Mouse (Mus musculus): ENCODE results near the gene Tmem156. TPM values are rescaled to one million over a fixed set of nuclear protein-coding genes. Genes with fewer than 3 reads are reported as not detected.

Gene Tmem156
- polyA plus RNA-seq (2014; fragmentation: Nextera tagmentation; extraction: Ambion mirVana) = not detected in 2 replicates

DNA sequence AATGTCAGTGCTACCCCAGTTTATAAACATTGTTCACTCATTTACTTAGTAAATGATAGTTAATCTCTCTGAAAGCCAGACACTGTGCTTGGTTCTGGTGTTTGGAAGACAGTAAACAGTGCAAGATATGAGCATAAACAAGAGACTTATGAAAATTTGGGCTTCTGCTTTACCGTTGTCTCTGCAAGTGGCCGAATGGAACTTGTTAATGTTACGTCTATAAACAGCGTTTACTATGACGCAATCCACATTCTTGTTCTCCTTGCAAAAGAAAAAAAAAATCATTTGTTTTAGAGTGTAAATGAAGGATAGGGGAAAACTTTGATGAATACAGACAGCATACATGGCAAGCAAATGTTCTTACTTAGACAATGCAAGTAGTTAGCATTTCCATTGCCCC, at the start of gene Tmem156:
Gene Tmem156 (minus strand): TSS at position 212 of the 400 bp plus-strand sequence.
- Histone ChIP-seq H3K4me1 (replicated peaks; ENCODE audit: control insufficient read depth, insufficient read depth, low read length) (no peaks in the 10 kb centered on the region), H3K36me3 (replicated peaks; ENCODE audit: control insufficient read depth, insufficient read depth) (no peaks in the 10 kb centered on the region), H3K4me3 (replicated peaks; ENCODE audit: low read length) (no peak within 1 kb of the TSS), H3K4me2 (replicated peaks) (no peak within 1 kb of the TSS), H3K27ac (no peak within 1 kb of the TSS), H3K9ac (no peak within 1 kb of the TSS), H3K9me3 (ENCODE audit: control insufficient read depth, low read length) (no peaks in the 10 kb centered on the region), H3K27me3 (ENCODE audit: control insufficient read depth, insufficient read depth, low read length) (no peaks in the 10 kb centered on the region)
- WGBS = 88% methylated on average over 5 of the region's 5 CpGs
- no peak for ATAC-seq (ENCODE audit: low FRiP score)
- DNase-seq (ENCODE audit: low spot score) = no peak

DNA sequence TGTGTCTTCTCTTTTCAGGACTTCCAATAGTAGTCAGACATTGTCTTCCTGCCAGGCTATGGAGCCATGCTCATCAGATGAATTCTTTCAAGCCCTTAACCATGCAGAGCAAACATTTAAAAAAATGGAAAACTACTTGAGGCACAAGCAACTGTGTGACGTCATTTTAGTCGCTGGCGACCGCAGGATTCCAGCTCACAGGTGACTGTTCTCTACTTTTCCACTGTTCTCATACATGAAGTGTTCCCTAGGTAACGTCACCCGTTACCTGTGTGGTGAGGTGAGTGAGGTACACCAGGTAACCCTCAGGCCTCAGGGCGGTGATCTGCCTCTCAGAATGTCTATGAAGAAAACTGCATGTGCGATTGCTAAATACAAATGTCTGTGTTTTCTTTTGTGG, 49.3 kb upstream of the Tmem156 start:
- peaks cover 44% of the 10 kb centered on the region for H3K36me3 ChIP-seq (replicated peaks; ENCODE audit: control insufficient read depth, insufficient read depth)
- ATAC-seq (ENCODE audit: low FRiP score) = no peak
- H3K9ac ChIP-seq = no peak overlapping the region
- no peaks in the 10 kb centered on the region for H3K9me3 ChIP-seq (ENCODE audit: control insufficient read depth, low read length)
- no peak for DNase-seq (ENCODE audit: low spot score)
- no peak overlapping the region for H3K4me2 ChIP-seq (replicated peaks)
- no peaks in the 10 kb centered on the region for H3K27me3 ChIP-seq (ENCODE audit: control insufficient read depth, insufficient read depth, low read length)
- no peak overlapping the region for H3K4me3 ChIP-seq (replicated peaks; ENCODE audit: low read length)
- H3K4me1 ChIP-seq (replicated peaks; ENCODE audit: control insufficient read depth, insufficient read depth, low read length) = no peaks in the 10 kb centered on the region
- no peak overlapping the region for H3K27ac ChIP-seq
- 92% methylated on average over 8 of the region's 8 CpGs for WGBS

DNA sequence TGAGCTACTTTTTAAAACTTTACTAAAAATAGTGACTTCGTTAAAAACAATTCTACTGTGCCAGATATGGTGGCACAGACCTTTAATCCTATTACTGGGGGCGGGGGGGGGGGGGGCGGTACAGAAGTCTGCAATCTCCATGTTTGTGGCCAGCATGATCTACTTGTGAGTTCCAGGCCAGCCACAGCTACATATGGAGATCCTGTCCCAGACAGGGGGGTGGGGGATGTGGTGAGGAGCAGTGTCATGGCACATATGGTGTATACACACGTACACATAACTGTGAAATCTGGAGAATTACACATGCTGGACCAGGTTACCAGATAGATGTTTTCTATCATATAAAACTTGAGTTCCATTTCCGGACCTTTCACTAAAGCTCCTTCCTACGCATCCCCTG, 45.1 kb upstream of the Tmem156 start:
- ATAC-seq (ENCODE audit: low FRiP score) (no peak), DNase-seq (ENCODE audit: low spot score) (no peak)
- Histone ChIP-seq H3K27ac (no peak overlapping the region), H3K4me2 (replicated peaks) (no peak overlapping the region), H3K27me3 (ENCODE audit: control insufficient read depth, insufficient read depth, low read length) (no peaks in the 10 kb centered on the region), H3K4me3 (replicated peaks; ENCODE audit: low read length) (no peak overlapping the region), H3K4me1 (replicated peaks; ENCODE audit: control insufficient read depth, insufficient read depth, low read length) (0 out of 2 replicates have a peak, but pooled peaks cover 4% of the 10 kb centered on the region), H3K36me3 (replicated peaks; ENCODE audit: control insufficient read depth, insufficient read depth) (peaks cover 14% of the 10 kb centered on the region), H3K9ac (no peak overlapping the region), H3K9me3 (ENCODE audit: control insufficient read depth, low read length) (no peaks in the 10 kb centered on the region)
- 89% methylated on average over 6 of the region's 6 CpGs for WGBS

DNA sequence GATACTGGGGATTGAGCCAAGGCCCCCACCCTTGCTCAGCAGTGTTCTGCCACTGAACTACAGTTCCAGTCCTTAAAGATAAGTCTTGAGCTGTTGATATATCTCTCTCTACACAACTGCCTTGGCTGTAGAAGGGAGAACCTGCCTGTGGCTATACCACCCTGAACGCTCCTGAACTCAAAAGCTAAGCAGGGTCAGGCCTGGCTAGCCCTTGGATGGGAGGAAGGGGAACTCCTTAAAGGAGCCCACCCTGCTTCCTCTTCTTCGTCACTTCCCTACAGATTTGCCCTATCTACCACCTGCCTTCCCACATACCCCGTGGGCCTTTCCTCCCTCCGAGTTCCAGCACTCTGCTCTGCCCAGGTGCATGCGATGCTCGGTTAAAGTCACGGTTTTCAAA, 44.2 kb upstream of the Tmem156 start:
- Histone ChIP-seq H3K27ac (no peak overlapping the region), H3K36me3 (replicated peaks; ENCODE audit: control insufficient read depth, insufficient read depth) (peaks cover 4% of the 10 kb centered on the region), H3K4me1 (replicated peaks; ENCODE audit: control insufficient read depth, insufficient read depth, low read length) (peaks cover 4% of the 10 kb centered on the region; the same call in 1 of the 2 replicates), H3K4me3 (replicated peaks; ENCODE audit: low read length) (no peak overlapping the region), H3K27me3 (ENCODE audit: control insufficient read depth, insufficient read depth, low read length) (no peaks in the 10 kb centered on the region), H3K4me2 (replicated peaks) (peak overlapping the region; percentile 16; the same call in 1 of the 2 replicates), H3K9me3 (ENCODE audit: control insufficient read depth, low read length) (no peaks in the 10 kb centered on the region), H3K9ac (no peak overlapping the region)
- 85% methylated on average over 7 of the region's 7 CpGs for WGBS
- no peak for DNase-seq (ENCODE audit: low spot score)
- no peak for ATAC-seq (ENCODE audit: low FRiP score)

DNA sequence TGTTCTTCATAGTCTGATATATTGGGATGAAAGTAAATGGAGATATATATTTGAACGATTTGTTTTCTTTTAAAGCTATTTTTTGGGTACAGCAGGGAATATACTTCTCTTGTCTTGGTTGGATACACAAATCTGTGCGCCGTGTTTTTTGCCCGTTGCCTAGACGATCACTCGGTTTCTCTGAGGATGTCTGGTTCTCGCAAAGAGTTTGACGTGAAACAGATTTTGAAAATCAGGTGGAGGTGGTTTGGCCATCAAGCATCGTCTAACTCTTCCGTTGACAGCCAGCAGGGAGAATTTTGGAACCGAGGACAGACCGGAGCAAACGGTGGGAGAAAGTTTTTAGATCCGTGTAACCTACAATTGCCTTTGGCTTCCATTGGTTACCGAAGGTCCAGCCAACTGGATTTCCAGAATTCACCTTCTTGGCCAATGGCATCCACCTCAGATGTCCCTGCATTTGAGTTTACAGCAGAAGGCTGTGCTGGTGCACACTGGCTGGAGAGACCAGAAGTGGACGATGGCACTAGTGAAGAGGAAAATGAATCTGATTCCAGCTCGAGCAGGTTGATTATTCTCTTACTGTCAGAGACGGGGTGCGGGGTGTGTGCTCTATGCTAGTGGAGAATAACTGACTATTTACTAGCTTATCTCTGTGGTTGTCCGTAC, 39.4 kb upstream of the Tmem156 start:
- peaks cover 6% of the 10 kb centered on the region; the same call in 1 of the 2 replicates for H3K4me1 ChIP-seq (replicated peaks; ENCODE audit: control insufficient read depth, insufficient read depth, low read length)
- no peaks in the 10 kb centered on the region for H3K9me3 ChIP-seq (ENCODE audit: control insufficient read depth, low read length)
- H3K36me3 ChIP-seq (replicated peaks; ENCODE audit: control insufficient read depth, insufficient read depth) = no peaks in the 10 kb centered on the region
- peak overlapping the region; percentile 88 for H3K27ac ChIP-seq
- peak overlapping the region; percentile 77 for H3K9ac ChIP-seq
- ATAC-seq (ENCODE audit: low FRiP score) (peak; percentile 24; the same call in 1 of the 2 replicates), DNase-seq (ENCODE audit: low spot score) (peak; percentile 65)
- WGBS = 7% methylated on average over 20 of the region's 20 CpGs
- peak overlapping the region; percentile 74 for H3K4me2 ChIP-seq (replicated peaks)
- peak overlapping the region; percentile 57 for H3K4me3 ChIP-seq (replicated peaks; ENCODE audit: low read length)
- no peaks in the 10 kb centered on the region for H3K27me3 ChIP-seq (ENCODE audit: control insufficient read depth, insufficient read depth, low read length)

DNA sequence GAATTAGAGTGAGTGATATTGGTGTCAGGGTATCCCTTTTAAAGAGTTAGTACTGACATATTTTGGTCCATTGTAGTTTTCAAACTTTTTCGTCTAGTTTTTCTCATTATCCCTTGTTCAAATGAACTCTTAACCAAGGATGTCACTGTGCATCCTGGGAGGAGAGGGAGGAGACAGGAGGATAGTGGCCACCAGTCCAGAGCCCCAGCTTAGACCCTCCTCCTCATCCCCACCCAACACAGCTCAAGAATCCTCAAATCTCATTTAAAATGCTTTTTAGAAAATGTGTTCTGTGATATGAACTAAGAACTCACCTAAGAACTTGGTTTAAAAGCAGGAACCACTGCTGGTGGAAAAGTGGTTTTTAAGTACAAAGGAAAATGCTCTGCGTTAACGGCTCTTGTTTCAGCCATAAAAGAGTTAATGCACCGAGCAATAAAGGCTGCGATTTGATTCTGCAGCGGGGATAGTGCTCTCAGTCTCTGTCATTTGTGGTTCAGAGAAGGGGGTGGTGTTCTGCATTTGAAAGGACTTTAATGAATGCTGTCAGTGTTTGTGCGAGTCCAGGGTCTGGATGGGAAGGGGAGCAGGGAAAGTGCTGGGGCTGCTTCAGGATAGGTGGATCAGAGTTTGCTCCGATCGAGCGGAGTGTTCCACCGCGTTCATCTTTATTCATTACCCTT, 38.7 kb upstream of the Tmem156 start:
- Histone ChIP-seq H3K27me3 (ENCODE audit: control insufficient read depth, insufficient read depth, low read length) (no peaks in the 10 kb centered on the region), H3K4me2 (replicated peaks) (peak overlapping the region; percentile 74), H3K27ac (peak overlapping the region; percentile 88), H3K36me3 (replicated peaks; ENCODE audit: control insufficient read depth, insufficient read depth) (no peaks in the 10 kb centered on the region), H3K9ac (peak overlapping the region; percentile 77), H3K4me1 (replicated peaks; ENCODE audit: control insufficient read depth, insufficient read depth, low read length) (peaks cover 6% of the 10 kb centered on the region; the same call in 1 of the 2 replicates), H3K4me3 (replicated peaks; ENCODE audit: low read length) (peak overlapping the region; percentile 57), H3K9me3 (ENCODE audit: control insufficient read depth, low read length) (no peaks in the 10 kb centered on the region)
- ATAC-seq (ENCODE audit: low FRiP score) (peak; percentile 89), DNase-seq (ENCODE audit: low spot score) (peak; percentile 73)
- 4% methylated on average over 12 of the region's 12 CpGs for WGBS

DNA sequence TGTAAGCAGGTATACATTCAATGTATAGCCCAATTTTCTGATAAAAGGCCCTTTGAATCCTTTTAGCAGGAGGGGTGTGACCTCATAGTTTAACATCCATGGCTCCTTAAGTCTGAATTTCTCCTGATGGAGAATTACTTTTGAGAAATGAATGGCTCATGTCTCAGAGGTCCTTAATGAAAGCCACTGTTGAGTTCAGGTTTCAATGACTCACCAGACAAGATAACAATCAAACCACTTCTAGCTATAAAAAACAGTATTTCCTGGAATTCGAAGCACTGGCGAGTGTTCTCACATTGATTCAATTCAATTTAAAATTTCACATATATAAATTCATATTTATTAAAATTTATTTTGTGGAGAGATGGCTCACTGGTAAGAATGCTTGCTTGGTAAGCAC, 36.5 kb upstream of the Tmem156 start:
- Histone ChIP-seq H3K9me3 (ENCODE audit: control insufficient read depth, low read length) (no peaks in the 10 kb centered on the region), H3K27ac (no peak overlapping the region), H3K27me3 (ENCODE audit: control insufficient read depth, insufficient read depth, low read length) (no peaks in the 10 kb centered on the region), H3K4me2 (replicated peaks) (no peak overlapping the region), H3K36me3 (replicated peaks; ENCODE audit: control insufficient read depth, insufficient read depth) (no peaks in the 10 kb centered on the region), H3K4me1 (replicated peaks; ENCODE audit: control insufficient read depth, insufficient read depth, low read length) (peaks cover 6% of the 10 kb centered on the region; the same call in 1 of the 2 replicates), H3K4me3 (replicated peaks; ENCODE audit: low read length) (no peak overlapping the region), H3K9ac (no peak overlapping the region)
- ATAC-seq (ENCODE audit: low FRiP score) (no peak), DNase-seq (ENCODE audit: low spot score) (no peak)
- 87% methylated on average over 2 of the region's 2 CpGs for WGBS

DNA sequence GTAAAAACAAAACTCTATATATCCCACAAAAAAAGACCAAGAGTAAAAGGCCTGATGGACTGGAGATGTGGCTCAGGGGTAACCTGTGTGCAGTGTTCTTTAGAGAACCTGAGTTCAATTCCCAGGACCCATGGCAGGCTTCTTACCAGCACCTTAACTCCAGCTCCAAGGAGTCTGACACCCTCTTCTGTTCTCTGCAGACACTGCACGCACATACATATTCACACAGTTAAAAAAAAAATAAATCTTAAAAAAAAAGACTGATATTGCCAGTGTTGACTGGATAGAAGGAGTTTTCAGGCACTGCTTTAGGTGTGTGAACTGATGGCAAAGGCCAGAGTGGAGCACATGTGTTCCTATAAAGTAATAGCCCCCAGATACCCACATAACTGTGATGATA, 34.2 kb upstream of the Tmem156 start:
- ATAC-seq (ENCODE audit: low FRiP score) = no peak
- H3K36me3 ChIP-seq (replicated peaks; ENCODE audit: control insufficient read depth, insufficient read depth) = no peaks in the 10 kb centered on the region
- H3K9ac ChIP-seq = no peak overlapping the region
- H3K27me3 ChIP-seq (ENCODE audit: control insufficient read depth, insufficient read depth, low read length) = no peaks in the 10 kb centered on the region
- DNase-seq (ENCODE audit: low spot score) = no peak
- H3K27ac ChIP-seq = no peak overlapping the region
- H3K9me3 ChIP-seq (ENCODE audit: control insufficient read depth, low read length) = no peaks in the 10 kb centered on the region
- no peak overlapping the region for H3K4me2 ChIP-seq (replicated peaks)
- no peak overlapping the region for H3K4me3 ChIP-seq (replicated peaks; ENCODE audit: low read length)
- 0 out of 2 replicates have a peak, but pooled peaks cover 2% of the 10 kb centered on the region for H3K4me1 ChIP-seq (replicated peaks; ENCODE audit: control insufficient read depth, insufficient read depth, low read length)
- WGBS = 95% methylated on average over 1 of the region's 1 CpGs

DNA sequence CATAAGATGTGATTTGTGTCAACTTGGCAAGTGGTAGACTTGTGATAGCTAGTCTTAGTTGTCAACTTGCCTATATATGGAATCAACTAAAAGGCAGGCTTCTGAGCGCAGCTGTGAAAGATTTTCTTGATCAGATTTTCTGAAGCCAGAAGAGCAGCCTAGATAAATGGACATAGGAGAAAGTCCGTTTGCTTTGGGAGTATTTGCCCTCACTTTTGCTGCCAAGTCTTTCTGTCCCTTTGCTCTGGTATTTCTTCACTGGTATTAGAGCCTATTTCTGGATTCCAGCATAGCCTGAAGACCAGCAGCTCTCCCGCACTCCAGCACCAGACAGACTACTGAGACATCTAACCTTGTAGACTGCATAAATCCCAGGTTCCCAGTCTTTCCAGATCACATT, 30.7 kb upstream of the Tmem156 start:
- Histone ChIP-seq H3K9me3 (ENCODE audit: control insufficient read depth, low read length) (no peaks in the 10 kb centered on the region), H3K27me3 (ENCODE audit: control insufficient read depth, insufficient read depth, low read length) (no peaks in the 10 kb centered on the region), H3K4me1 (replicated peaks; ENCODE audit: control insufficient read depth, insufficient read depth, low read length) (no peaks in the 10 kb centered on the region), H3K9ac (no peak overlapping the region), H3K4me3 (replicated peaks; ENCODE audit: low read length) (no peak overlapping the region), H3K36me3 (replicated peaks; ENCODE audit: control insufficient read depth, insufficient read depth) (no peaks in the 10 kb centered on the region), H3K4me2 (replicated peaks) (no peak overlapping the region), H3K27ac (no peak overlapping the region)
- 91% methylated on average over 3 of the region's 3 CpGs for WGBS
- ATAC-seq (ENCODE audit: low FRiP score) (no peak), DNase-seq (ENCODE audit: low spot score) (no peak)
